Mouse (Mus musculus) lung, postnatal 0 days (tissue): ENCODE results near the gene Wdr25. TPM values are rescaled to one million over a fixed set of nuclear protein-coding genes. Genes with fewer than 3 reads are reported as not detected.

ENCODE experiments used
- ATAC-seq: fragments of 200-750 bp; cut with Nextera tagmentation; 2 replicates; pipeline ENCODE4 v1.8.0; 2017; ENCODE audit warnings: moderate library complexity
- DNase-seq: peaks from one replicate; pipeline ENCODE4 v3.0.0-alpha.2; 2016; ENCODE audit warnings: low spot score
- H3K27ac ChIP-seq: fragments of 300-500 bp; sonication (generic); 2 replicates; pipeline ENCODE4 v1.5.1; 2014; ENCODE audit warnings: antibody characterized with exemption, mild to moderate bottlenecking, low read length, mixed read lengths
- H3K27me3 ChIP-seq: fragments of 300-500 bp; sonication (generic); replicated peaks from 2 replicates; pipeline ENCODE4 v1.6.1; 2014; ENCODE audit warnings: low read length, mixed read lengths; ENCODE audit not compliant: insufficient read depth
- H3K36me3 ChIP-seq: fragments of 300-500 bp; sonication (generic); 2 replicates; pipeline ENCODE4 v1.6.1; 2014; ENCODE audit warnings: low read length, mixed read lengths; ENCODE audit not compliant: insufficient read depth
- H3K4me1 ChIP-seq: fragments of 300-500 bp; sonication (generic); 2 replicates; pipeline ENCODE4 v1.6.1; 2014; ENCODE audit warnings: antibody characterized with exemption, low read depth, low read length, mixed read lengths; ENCODE audit not compliant: insufficient read depth
- H3K4me2 ChIP-seq: fragments of 300-500 bp; sonication (generic); replicated peaks from 2 replicates; pipeline ENCODE4 v1.6.1; 2014; ENCODE audit warnings: low read depth, mild to moderate bottlenecking, low read length, moderate library complexity, mixed read lengths
- H3K4me3 ChIP-seq: fragments of 300-500 bp; sonication (generic); 2 replicates; pipeline ENCODE4 v1.5.1; 2014; ENCODE audit warnings: low read depth, low read length
- H3K9ac ChIP-seq: fragments of 300-500 bp; sonication (generic); replicated peaks from 2 replicates; pipeline ENCODE4 v1.6.1; 2014; ENCODE audit warnings: low read depth, mild to moderate bottlenecking
- H3K9me3 ChIP-seq: fragments of 300-500 bp; sonication (generic); 2 replicates; pipeline ENCODE4 v1.6.1; 2016; ENCODE audit warnings: low read length, mixed read lengths
- CTCF ChIP-seq: IDR thresholded peaks from 2 replicates; pipeline ENCODE4 v1.5.1; 2016; ENCODE audit warnings: antibody characterized with exemption, mild to moderate bottlenecking
- EP300 ChIP-seq: IDR thresholded peaks from 2 replicates; pipeline ENCODE4 v1.6.1; 2016; ENCODE audit warnings: antibody characterized with exemption, mild to moderate bottlenecking, control low read depth
- WGBS: fragments of 180-500 bp; shearing (Covaris S2); extraction: QIAGEN DNeasy Blood & Tissue Kit; methylation state at CpG from one replicate; pipeline ENCODE4 v1.1.7; 2014; 5-methylcytosine and 5-hydroxymethylcytosine counted together
- polyA plus RNA-seq: library from polyadenylated mRNA; unstranded; fragments of >200 nt; fragmentation: Nextera tagmentation; extraction: Ambion mirVana; gene quantifications from 2 replicates; pipeline ENCODE4 v1.2.1, GENCODE M21; 2015

Gene Wdr25
- polyA plus RNA-seq, 1 experiment from 2014 or later: 4.8 TPM

DNA sequence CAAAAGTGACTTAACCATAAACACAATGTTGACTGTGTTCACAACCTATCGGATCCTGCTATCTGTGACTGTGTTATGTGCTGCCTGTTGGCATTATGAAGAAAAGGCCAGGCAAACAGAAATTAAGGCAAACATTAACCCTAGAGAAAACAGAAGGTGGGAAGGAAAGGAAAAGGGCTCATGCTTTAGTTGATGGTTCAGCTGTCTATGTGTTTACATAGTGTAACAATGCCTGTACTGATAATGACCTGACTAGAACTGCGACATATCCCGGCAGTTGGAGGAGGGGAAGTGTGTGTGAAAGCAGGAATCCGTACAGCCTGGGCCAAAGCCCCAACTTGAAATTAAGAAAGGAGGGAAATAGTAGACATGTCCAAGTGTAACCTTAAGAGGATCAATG lies 6.4 kb upstream of the Wdr25 start:
- ATAC-seq (no peak), DNase-seq (no peak)
- Histone ChIP-seq H3K27me3 (no peaks in the 10 kb centered on the region), H3K27ac (no peak overlapping the region), H3K4me2 (no peak overlapping the region), H3K4me3 (no peak overlapping the region), H3K9me3 (no peaks in the 10 kb centered on the region), H3K36me3 (peaks cover 22% of the 10 kb centered on the region; the same call in 1 of the 2 replicates), H3K4me1 (peaks cover 3% of the 10 kb centered on the region; the same call in 1 of the 2 replicates), H3K9ac (no peak overlapping the region)
- WGBS: 30% methylated on average over 4 of the region's 4 CpGs
- TF ChIP-seq EP300: no peak
- TF ChIP-seq CTCF: no peak

DNA sequence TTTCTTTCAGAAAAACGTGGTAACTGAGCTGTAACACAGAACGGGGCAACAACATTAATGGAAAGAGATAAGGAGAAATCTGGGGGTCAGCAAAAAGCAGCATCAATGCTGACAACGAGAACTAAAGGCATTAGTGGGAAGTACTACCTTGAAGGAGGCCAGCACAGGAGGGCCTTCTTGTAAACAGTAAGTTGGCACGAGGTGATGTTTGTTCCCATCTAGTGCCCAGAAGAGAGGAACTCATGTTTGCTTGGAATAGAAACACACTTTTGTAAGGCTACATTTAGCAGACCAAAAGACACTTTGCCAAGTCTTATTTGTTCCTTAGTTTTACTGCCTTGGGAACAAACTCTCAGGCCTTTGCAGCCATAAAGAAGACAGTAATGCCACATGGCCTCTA lies 4.8 kb upstream of the Wdr25 start:
- no peak overlapping the region for H3K4me2 ChIP-seq
- no peaks in the 10 kb centered on the region for H3K27me3 ChIP-seq
- ATAC-seq: peak; percentile 29; the same call in 1 of the 2 replicates
- H3K4me1 ChIP-seq: peaks cover 8% of the 10 kb centered on the region; the same call in 1 of the 2 replicates
- H3K9me3 ChIP-seq: no peaks in the 10 kb centered on the region
- no peak for DNase-seq
- H3K27ac ChIP-seq: peak overlapping the region; percentile 57; the same call in 1 of the 2 replicates
- WGBS: 54% methylated on average over 4 of the region's 4 CpGs
- TF ChIP-seq EP300 (no peak), CTCF (no peak)
- H3K36me3 ChIP-seq: peaks cover 14% of the 10 kb centered on the region; the same call in 1 of the 2 replicates
- H3K4me3 ChIP-seq: no peak overlapping the region
- no peak overlapping the region for H3K9ac ChIP-seq

DNA sequence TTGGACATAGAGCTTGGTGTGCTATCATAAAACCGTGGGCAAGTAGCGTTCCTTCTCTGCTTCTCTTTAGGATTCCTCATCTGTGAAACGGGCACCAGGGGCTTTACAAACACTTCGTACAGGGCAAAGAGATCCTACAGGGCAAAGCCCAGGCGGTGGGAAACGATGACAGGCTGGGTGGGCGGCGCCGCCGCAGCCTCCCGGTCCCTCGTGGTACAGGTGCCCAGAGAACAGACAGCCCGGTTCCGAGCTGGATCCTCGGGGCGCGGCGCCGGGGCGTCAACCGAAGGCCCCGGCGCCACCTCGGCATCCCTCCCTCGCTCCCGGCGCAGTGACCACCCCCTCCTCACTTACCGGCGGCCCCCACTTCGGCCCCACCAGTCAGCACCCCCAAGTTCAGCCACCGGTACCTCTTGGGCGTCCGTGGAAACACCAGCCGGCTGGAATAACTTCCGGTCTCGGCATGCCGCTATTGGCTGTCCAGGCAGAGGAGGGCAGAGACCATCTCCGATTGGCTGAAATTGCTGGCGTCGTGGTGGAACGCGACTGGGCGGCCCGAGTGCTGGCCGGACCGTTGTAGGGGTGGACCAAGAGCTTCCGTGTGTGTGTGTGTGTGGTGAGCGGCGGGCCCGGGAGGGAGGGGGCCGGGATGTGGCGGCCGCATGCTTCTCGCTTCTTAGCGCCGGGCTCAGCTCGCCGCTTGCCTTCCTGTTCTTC lies 442 bp downstream of the Wdr25 start, which contains the start of gene Wars:
Gene Wars (minus strand): TSS at position 460 of the 717 bp plus-strand sequence.
- no peaks in the 10 kb centered on the region for H3K9me3 ChIP-seq
- peak within 1 kb of the TSS; percentile 86 for H3K4me2 ChIP-seq
- H3K27me3 ChIP-seq: no peaks in the 10 kb centered on the region
- DNase-seq: peak; percentile 97
- H3K9ac ChIP-seq: peak within 1 kb of the TSS; percentile 65
- no peaks in the 10 kb centered on the region for H3K36me3 ChIP-seq
- under 1% methylated on average over 47 of the region's 58 CpGs for WGBS
- peak; percentile 99 for ATAC-seq
- TF ChIP-seq CTCF: no peak
- TF ChIP-seq EP300: no peak
- peaks cover 10% of the 10 kb centered on the region; the same call in 1 of the 2 replicates for H3K4me1 ChIP-seq
- peak within 1 kb of the TSS; percentile 83 for H3K4me3 ChIP-seq
- H3K27ac ChIP-seq: peak within 1 kb of the TSS; percentile 84

DNA sequence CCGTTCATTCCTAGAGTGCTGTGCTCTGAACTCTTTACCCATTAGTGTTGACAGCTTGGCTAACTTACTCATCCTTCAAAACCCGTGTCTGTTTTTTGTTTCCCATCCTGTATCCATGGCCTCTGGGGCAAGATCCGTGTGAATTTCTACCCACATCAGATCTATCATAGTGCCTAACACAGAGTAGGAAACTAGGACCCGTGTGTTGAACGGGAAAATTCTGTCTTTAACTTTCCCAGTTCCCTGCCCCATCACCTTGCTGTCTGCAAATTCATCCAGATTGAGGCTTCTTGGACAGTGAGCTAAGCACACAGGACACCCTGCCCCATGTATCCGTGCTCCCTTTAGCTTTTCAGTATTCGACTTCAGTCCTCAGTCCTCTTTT lies 993 bp downstream of the Wdr25 start:
- H3K27me3 ChIP-seq: no peaks in the 10 kb centered on the region
- H3K4me2 ChIP-seq: peak overlapping the region; percentile 86
- DNase-seq: no peak
- peaks cover 8% of the 10 kb centered on the region; the same call in 1 of the 2 replicates for H3K4me1 ChIP-seq
- H3K36me3 ChIP-seq: no peaks in the 10 kb centered on the region
- TF ChIP-seq EP300 (no peak), CTCF (no peak)
- ATAC-seq: no peak
- WGBS: 4% methylated on average over 7 of the region's 7 CpGs
- peak overlapping the region; percentile 83 for H3K4me3 ChIP-seq
- H3K9me3 ChIP-seq: no peaks in the 10 kb centered on the region
- no peak overlapping the region for H3K27ac ChIP-seq
- H3K9ac ChIP-seq: peak overlapping the region; percentile 39

DNA sequence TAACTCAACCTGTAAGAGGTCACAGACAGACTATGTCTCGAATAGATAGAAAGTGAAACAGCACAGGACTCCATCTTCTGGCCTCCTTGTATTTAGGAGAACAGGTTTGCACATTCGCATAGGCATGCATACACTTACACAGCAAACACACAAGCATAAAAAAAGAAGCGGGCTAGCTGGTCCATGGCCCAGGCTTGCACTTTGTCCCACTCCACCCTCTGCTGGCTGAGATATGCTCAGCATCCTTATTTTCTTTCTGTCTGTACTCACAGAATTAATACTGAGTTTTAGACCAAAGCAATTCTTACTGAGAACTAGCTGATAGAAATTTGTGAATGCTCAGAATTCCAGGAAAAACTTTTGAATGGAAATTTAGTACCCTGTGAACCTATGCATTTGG lies 2.6 kb downstream of the Wdr25 start:
- Histone ChIP-seq H3K9me3 (no peaks in the 10 kb centered on the region), H3K4me1 (peaks cover 8% of the 10 kb centered on the region; the same call in 1 of the 2 replicates), H3K27ac (no peak overlapping the region), H3K4me2 (no peak overlapping the region), H3K27me3 (no peaks in the 10 kb centered on the region), H3K36me3 (no peaks in the 10 kb centered on the region), H3K4me3 (no peak overlapping the region), H3K9ac (no peak overlapping the region)
- no peak for ATAC-seq
- TF ChIP-seq EP300 (no peak), CTCF (peak; percentile 72)
- DNase-seq: peak; percentile 44
- WGBS: 52% methylated on average over 3 of the region's 3 CpGs

DNA sequence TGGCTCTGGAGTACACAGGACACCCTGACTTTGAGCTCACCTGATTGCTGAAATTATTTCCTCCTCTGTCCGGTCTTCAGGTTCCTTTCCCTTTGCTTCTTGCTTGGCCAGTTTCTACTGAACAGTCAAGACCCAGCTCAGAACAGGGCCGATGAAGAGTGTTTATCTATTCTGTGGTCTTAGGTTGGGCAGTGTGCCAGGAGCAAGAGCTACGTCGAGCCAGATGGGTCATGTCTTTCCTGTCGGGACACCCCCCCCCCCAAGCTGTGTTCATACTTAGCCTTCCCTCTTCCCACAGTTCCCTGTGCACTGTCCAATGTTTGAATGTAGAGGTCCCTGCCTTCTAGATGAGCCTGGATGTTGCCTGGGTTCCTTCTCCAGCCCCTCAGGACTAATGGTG lies 7.9 kb downstream of the Wdr25 start:
- H3K4me2 ChIP-seq: no peak overlapping the region

More for the DNA sequence above, 7.9 kb downstream of the Wdr25 start:
- peak; percentile 39 for DNase-seq
- ATAC-seq: peak; percentile 71
- no peaks in the 10 kb centered on the region for H3K36me3 ChIP-seq
- H3K9me3 ChIP-seq: no peaks in the 10 kb centered on the region
- H3K27ac ChIP-seq: peak overlapping the region; percentile 15; the same call in 1 of the 2 replicates
- no peak overlapping the region for H3K4me3 ChIP-seq
- H3K4me1 ChIP-seq: no peaks in the 10 kb centered on the region
- WGBS: 26% methylated on average over 5 of the region's 5 CpGs
- TF ChIP-seq CTCF: no peak
- no peak for TF ChIP-seq EP300
- H3K27me3 ChIP-seq: no peaks in the 10 kb centered on the region
- H3K9ac ChIP-seq: no peak overlapping the region
